ENCODE assay signal across 15 mouse cellular contexts in the genomic region with DNA sequence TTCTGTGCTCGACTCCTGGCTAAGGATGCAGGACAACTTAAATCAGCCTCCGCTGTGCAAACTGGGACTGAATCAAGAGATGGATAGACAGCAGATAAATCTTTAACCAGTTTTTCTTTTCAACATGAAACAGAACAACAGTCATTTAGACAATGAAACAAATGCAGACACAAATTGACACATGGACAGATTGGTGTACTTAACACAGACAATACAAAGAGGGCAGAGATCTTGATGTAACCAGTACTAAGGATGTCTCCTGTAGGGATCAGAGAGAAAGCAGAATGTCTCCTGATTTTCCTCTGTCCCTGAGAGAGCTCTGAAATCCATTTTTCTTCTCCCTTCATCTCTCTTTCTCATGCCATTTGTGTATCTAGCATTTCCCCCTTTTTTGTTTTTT.
"Had no signal": no experiment of that assay in that cellular context is flagged by ENCODE, and none has a peak within 500 bp of the region (broad histone marks: within the 10 kb centered on the region; RNA-seq: fewer than 3 reads in every experiment).

No protein-coding gene starts in this region.

- H3K4me1 ChIP-seq: lung, embryonic 15.5 days; megakaryocyte, embryonic 14.5 days; midbrain, embryonic 15.5 days; neural tube, embryonic 12.5 days; stomach, embryonic 15.5 days had no signal

- H3K9ac ChIP-seq: lung, embryonic 15.5 days; midbrain, embryonic 13.5 days; midbrain, embryonic 15.5 days; neural tube, embryonic 12.5 days; stomach, embryonic 15.5 days had no signal

- H3K9me3 ChIP-seq: lung, embryonic 15.5 days; megakaryocyte, embryonic 14.5 days; midbrain, embryonic 13.5 days; midbrain, embryonic 15.5 days; neural tube, embryonic 12.5 days; stomach, embryonic 15.5 days had no signal

- H3K4me3 ChIP-seq: lung, embryonic 15.5 days; megakaryocyte, embryonic 14.5 days; midbrain, embryonic 13.5 days; midbrain, embryonic 15.5 days; neural tube, embryonic 12.5 days; stomach, embryonic 15.5 days had no signal

- H3K27me3 ChIP-seq: lung, embryonic 15.5 days; megakaryocyte, embryonic 14.5 days; midbrain, embryonic 13.5 days; midbrain, embryonic 15.5 days; neural tube, embryonic 12.5 days; stomach, embryonic 15.5 days had no signal

- H3K27ac ChIP-seq: lung, embryonic 15.5 days; macrophage; midbrain, embryonic 13.5 days; midbrain, embryonic 15.5 days; neural tube, embryonic 12.5 days; stomach, embryonic 15.5 days; stomach, postnatal 0 days had no signal

- DNase-seq: lung, adult 2 months; lung, postnatal 14 days; lung, postnatal 36 days; right cerebral cortex, postnatal 14 days; thymus, adult 2 months; thymus, postnatal 25 days; thymus, postnatal 4 days had no signal

- H3K36me3 ChIP-seq: lung, embryonic 15.5 days; midbrain, embryonic 13.5 days; midbrain, embryonic 15.5 days; neural tube, embryonic 12.5 days; stomach, embryonic 15.5 days had no signal
